Mouse (Mus musculus): ENCODE measurements around the gene Dhx9. TPM values are rescaled to one million over a fixed set of nuclear protein-coding genes. Genes with fewer than 3 reads are reported as not detected.

Gene Dhx9
- polyA plus RNA-seq, 1 experiment from 2014 or later, result 47.3 TPM

DNA sequence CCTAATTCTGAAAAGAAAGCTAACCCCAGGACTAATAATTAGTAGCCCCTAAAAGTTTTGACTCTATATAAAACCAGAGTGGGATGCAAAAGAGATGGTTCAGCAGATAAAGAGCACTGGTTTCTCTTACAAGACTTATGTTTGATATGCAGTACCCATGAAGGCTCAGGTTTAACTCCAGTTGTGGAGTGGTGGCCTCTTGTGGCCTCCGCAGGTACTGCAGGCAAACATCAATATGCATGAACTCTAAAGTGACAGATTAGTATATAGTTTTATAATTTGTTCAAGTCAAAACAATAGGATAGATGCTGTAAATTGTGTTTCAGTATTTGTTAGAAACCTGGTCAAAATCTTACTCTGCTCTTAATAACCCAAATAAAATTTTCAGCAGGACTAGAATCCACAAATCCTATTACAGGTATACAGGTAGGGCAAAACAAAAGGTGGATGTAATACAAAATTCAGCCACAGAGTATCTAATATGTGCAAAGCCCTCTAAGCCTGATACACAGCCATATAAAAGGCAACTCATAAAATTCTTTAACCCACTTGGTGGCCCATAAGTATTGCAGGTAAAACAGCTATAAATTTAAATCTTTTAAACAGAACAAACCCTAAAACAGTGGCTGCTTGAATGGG, 7.0 kb downstream of the Dhx9 start:
- WGBS, result 46% methylated on average over 1 of the region's 1 CpGs
- 0 out of 2 replicates have a peak, but pooled peaks have one; percentile 29 for ATAC-seq (ENCODE audit: low FRiP score)

DNA sequence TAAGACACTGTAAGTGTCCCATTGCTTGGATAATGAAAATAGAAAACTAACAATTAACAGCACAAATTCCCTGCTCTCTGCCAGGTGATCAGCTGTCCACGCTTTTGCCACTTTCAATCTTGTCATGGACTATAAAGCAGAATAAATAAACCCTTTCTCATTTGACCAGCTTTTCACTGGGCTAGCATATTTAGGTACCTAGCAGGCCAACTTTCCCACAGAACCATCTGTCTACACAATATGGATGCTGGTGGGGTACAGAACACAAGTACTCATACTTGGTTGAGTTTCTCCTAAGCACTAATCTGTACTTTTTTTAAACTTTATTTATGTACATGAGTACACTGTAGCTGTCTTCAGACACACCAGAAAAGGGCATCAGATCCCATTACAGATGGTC, 8.2 kb downstream of the Dhx9 start:
- Histone ChIP-seq H3K36me3 (peaks cover 62% of the 10 kb centered on the region), H3K9ac (no peak overlapping the region), H3K4me2 (replicated peaks) (no peak overlapping the region), H3K27ac (no peak overlapping the region), H3K4me3 (no peak overlapping the region), H3K4me1 (peaks cover 8% of the 10 kb centered on the region; the same call in 1 of the 2 replicates), H3K9me3 (replicated peaks) (no peaks in the 10 kb centered on the region), H3K27me3 (no peaks in the 10 kb centered on the region)
- 93% methylated on average over 1 of the region's 1 CpGs for WGBS
- no peak for ATAC-seq (ENCODE audit: low FRiP score)

More for the DNA sequence above, 7.0 kb downstream of the Dhx9 start:
- H3K9me3 ChIP-seq (replicated peaks), result no peaks in the 10 kb centered on the region
- H3K36me3 ChIP-seq, result peaks cover 52% of the 10 kb centered on the region
- H3K27ac ChIP-seq, result no peak overlapping the region
- no peak overlapping the region for H3K4me2 ChIP-seq (replicated peaks)
- H3K4me3 ChIP-seq, result no peak overlapping the region
- H3K9ac ChIP-seq, result no peak overlapping the region
- peaks cover 19% of the 10 kb centered on the region for H3K4me1 ChIP-seq
- no peaks in the 10 kb centered on the region for H3K27me3 ChIP-seq

DNA sequence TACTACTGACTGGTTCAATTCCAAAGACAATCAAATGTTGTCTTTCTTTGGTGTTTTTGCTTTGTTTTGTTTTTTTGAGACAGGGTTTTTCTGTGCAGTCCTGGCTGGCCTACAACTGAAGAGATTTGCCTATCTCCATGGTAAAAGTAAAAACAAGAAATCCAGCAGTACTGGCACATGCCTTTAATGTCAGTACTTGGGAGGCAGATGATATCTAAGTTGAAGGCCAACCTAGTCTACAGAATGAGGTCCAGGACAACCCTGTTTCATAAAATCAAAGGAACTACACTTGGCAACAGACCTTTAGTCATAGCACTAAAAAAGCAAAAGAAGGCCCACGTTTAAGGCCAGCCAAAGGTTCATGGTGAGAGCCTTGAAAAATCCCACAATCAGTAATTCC, 25.7 kb downstream of the Dhx9 start:
- Histone ChIP-seq H3K4me3 (no peak overlapping the region), H3K9me3 (replicated peaks) (no peaks in the 10 kb centered on the region), H3K36me3 (peaks cover 71% of the 10 kb centered on the region), H3K27ac (no peak overlapping the region), H3K27me3 (no peaks in the 10 kb centered on the region), H3K9ac (no peak overlapping the region), H3K4me2 (replicated peaks) (no peak overlapping the region), H3K4me1 (no peaks in the 10 kb centered on the region)
- ATAC-seq (ENCODE audit: low FRiP score), result no peak
- WGBS, result 92% methylated on average over 1 of the region's 1 CpGs

DNA sequence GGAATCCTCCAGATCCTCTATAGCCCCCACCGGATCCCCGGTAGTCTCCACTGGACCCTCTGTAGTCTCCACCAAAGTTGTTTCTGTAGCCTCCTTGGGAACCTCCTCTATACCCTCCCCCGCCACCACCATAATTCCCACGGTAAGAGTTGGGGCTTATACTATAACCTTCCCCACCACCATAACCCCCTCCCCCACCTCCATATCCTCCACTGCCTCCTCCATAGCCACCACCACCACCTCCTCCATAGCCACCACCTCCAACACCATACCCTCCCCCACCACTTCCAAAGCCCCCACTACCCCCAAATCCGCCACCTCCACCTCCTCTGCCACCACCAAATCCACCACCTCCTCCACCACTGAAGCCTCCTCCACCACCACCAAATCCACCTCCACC, 31.3 kb downstream of the Dhx9 start:
- no peaks in the 10 kb centered on the region for H3K27me3 ChIP-seq
- H3K4me1 ChIP-seq, result no peaks in the 10 kb centered on the region
- WGBS, result 84% methylated on average over 4 of the region's 5 CpGs
- no peak overlapping the region for H3K9ac ChIP-seq
- H3K36me3 ChIP-seq, result peaks cover 60% of the 10 kb centered on the region
- H3K4me2 ChIP-seq (replicated peaks), result no peak overlapping the region
- no peak overlapping the region for H3K4me3 ChIP-seq
- H3K27ac ChIP-seq, result no peak overlapping the region
- ATAC-seq (ENCODE audit: low FRiP score), result 0 out of 2 replicates have a peak, but pooled peaks have one; percentile 18
- H3K9me3 ChIP-seq (replicated peaks), result no peaks in the 10 kb centered on the region

DNA sequence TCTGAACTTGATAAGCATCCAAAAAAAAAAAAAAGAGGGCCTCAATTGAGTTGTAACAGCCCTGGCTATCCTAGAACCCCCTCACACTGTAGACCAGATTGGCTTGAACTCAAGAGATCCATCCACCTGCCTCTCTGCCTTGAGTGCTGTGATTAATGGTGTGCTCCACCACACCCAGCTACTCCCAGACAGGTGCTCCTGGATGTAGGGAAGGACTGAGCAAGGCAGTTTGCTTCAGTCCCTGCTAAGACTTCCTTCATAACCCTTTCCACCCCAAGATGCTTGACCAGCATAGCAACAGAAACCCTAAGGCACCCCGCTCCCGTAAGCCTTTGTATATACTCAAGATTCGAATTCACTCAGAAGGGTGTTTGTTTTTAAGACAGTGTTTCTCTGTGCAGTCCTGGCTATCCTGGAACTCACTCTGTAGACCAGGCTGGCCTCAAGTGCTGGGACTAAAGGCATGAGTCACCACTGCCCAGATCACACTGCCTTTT, 34.3 kb downstream of the Dhx9 start:
- ATAC-seq (ENCODE audit: low FRiP score), result no peak
- Histone ChIP-seq H3K27me3 (no peaks in the 10 kb centered on the region), H3K4me2 (replicated peaks) (no peak overlapping the region), H3K27ac (no peak overlapping the region), H3K4me1 (no peaks in the 10 kb centered on the region), H3K4me3 (no peak overlapping the region), H3K9ac (no peak overlapping the region), H3K36me3 (peaks cover 42% of the 10 kb centered on the region), H3K9me3 (replicated peaks) (no peaks in the 10 kb centered on the region)
- 85% methylated on average over 3 of the region's 3 CpGs for WGBS

DNA sequence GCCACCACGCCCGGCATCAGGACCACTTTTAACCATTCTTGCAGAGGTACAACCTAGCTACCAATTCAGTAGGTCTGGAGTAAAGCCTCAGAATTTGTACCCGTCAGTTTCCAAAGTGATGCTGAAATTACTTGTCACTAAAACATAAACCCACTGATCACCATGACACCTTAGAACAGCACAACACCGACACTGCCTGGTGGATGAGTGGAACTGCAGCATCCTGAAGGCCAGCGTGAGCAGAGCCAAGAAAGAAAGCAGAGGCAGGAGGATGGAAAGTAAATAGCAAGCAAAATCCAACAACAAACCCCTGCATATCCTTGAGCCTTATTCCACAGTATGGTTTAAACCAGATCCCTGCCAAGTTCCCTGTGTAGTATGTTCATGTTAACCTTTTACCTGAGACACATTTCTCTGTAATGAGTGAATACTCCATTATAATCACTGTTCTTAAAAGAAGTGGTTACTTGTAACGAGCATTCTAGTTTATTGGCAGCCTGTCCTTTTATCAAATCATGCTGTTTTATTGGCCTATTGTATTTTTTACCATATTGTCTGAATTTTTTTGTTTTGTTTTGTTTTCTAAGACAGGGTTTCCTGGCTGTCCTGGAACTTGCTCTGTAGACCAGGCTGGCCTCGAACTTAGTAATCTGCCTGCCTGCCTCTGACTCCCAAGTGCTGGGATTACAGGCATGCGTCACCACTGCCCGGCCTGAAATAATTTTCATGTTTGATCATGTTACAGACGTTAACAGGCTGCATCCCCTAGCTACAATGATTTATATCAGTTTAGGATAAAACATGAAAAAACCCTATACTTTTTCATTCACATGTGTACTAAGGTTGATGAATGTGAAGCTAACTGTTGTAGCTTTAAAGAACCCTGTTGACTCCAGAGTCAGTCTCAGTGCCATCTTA, 36.0 kb downstream of the Dhx9 start:
- no peak for ATAC-seq (ENCODE audit: low FRiP score)
- Histone ChIP-seq H3K36me3 (peaks cover 36% of the 10 kb centered on the region), H3K4me1 (no peaks in the 10 kb centered on the region), H3K4me3 (no peak overlapping the region), H3K9ac (no peak overlapping the region), H3K4me2 (replicated peaks) (no peak overlapping the region), H3K27me3 (no peaks in the 10 kb centered on the region), H3K27ac (no peak overlapping the region), H3K9me3 (replicated peaks) (no peaks in the 10 kb centered on the region)
- 79% methylated on average over 10 of the region's 10 CpGs for WGBS

DNA sequence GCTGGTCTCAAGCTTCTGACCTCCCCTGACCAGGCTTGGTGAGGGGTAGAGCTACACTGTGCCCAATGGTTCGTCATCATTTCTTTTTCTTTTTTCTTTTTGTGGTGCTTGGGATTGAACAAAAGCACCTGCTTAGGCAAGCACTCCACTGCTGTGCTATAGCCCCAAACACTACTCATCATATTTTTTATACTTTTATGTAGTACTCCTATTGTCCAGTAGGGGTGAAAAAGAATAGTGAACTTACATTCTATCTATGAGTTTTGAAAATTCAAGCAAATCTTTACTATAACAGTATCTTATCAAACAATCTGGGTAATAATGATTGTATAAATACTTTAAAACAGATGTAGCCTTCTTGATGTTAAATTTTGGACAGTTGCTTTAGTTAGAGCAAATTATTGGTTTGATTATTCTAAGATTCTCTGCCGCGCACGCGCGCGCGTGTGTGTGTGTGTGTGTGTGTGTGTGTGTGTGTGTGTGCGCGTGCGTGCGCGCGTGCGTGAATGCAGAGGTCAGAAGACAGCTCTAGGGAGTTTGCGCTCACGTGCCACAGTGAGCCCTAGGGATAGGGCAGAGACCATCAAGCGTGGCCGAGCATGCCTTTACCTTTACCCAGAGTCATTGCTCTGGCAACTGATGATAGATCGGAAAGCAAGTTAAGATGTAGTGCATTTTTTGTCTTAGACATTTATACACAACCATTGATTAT, 41.2 kb downstream of the Dhx9 start:
- WGBS, result 95% methylated on average over 20 of the region's 20 CpGs
- H3K27me3 ChIP-seq, result no peaks in the 10 kb centered on the region
- H3K27ac ChIP-seq, result no peak overlapping the region
- H3K9ac ChIP-seq, result no peak overlapping the region
- ATAC-seq (ENCODE audit: low FRiP score), result no peak
- no peak overlapping the region for H3K4me2 ChIP-seq (replicated peaks)
- no peak overlapping the region for H3K4me3 ChIP-seq
- H3K4me1 ChIP-seq, result no peaks in the 10 kb centered on the region
- H3K9me3 ChIP-seq (replicated peaks), result no peaks in the 10 kb centered on the region
- H3K36me3 ChIP-seq, result 0 out of 2 replicates have a peak, but pooled peaks cover 15% of the 10 kb centered on the region

DNA sequence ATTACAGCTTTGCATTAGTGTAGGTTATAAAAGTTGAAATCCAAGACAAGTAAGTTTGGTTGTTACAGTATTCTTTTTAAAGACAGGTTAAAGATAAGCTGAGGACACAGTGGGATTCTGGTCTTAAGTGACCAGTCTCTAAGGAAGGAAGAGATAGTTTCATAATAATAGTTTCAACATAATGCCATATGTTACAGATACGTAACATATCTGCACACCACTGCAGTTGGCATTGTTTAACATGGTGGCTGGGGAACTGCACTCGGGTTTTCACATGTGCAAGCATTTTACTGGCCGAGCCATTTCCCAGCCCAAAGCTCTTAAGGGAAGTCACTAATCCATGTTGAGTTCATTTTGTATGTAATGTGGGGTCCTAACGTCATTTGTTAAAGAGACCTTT, 43.8 kb downstream of the Dhx9 start:
- WGBS, result 85% methylated on average over 4 of the region's 4 CpGs
- Histone ChIP-seq H3K27ac (no peak overlapping the region), H3K4me3 (no peak overlapping the region), H3K27me3 (no peaks in the 10 kb centered on the region), H3K9me3 (replicated peaks) (no peaks in the 10 kb centered on the region), H3K4me1 (no peaks in the 10 kb centered on the region), H3K4me2 (replicated peaks) (no peak overlapping the region), H3K9ac (no peak overlapping the region), H3K36me3 (0 out of 2 replicates have a peak, but pooled peaks cover 6% of the 10 kb centered on the region)
- ATAC-seq (ENCODE audit: low FRiP score), result no peak

DNA sequence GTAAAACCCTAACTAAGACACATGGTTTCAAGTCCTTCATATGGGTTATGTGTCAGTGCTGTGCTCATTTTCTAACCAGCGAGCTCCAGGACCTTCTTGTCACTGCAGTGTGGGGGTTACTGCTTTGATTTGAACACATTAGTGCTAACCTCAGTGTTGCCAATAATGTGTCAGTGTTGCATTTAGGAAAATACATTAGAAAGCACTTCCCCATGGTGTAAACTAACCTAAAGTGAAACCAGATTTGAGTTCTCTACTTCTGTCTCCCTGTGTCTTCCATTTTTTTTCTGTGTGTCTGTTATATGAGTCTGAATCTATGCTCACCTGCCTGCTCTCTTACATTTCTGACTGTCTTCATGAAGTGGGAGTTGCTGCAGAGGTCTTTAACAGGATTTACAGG, 44.4 kb downstream of the Dhx9 start:
- ATAC-seq (ENCODE audit: low FRiP score), result no peak
- Histone ChIP-seq H3K27me3 (no peaks in the 10 kb centered on the region), H3K9ac (no peak overlapping the region), H3K4me3 (no peak overlapping the region), H3K4me1 (no peaks in the 10 kb centered on the region), H3K36me3 (0 out of 2 replicates have a peak, but pooled peaks cover 6% of the 10 kb centered on the region), H3K4me2 (replicated peaks) (no peak overlapping the region), H3K27ac (no peak overlapping the region), H3K9me3 (replicated peaks) (no peaks in the 10 kb centered on the region)
- 83% methylated on average over 1 of the region's 1 CpGs for WGBS

DNA sequence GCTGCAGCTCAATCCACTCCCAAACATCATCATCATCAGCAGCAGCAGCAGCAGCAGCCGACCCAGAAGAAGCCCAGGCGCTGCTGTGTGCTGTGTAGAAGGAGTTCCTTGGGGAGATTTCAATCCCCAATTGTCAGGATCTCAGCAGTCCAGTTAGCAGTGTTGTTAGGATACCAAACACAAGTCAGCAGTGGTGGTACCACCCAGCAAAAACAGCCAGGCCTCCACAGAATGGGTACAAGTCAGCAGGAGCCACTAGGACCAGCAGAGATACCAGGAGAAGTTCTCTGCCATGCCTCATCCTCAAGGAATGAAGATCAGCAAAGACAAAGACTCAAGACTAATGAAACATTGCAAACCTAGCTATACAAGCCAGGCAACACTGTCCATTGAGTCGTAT, 45.8 kb downstream of the Dhx9 start:
- H3K36me3 ChIP-seq, result 0 out of 2 replicates have a peak, but pooled peaks cover 4% of the 10 kb centered on the region
- H3K4me1 ChIP-seq, result no peaks in the 10 kb centered on the region
- no peak overlapping the region for H3K27ac ChIP-seq
- no peaks in the 10 kb centered on the region for H3K9me3 ChIP-seq (replicated peaks)
- no peaks in the 10 kb centered on the region for H3K27me3 ChIP-seq
- WGBS, result 79% methylated on average over 3 of the region's 3 CpGs
- no peak for ATAC-seq (ENCODE audit: low FRiP score)
- H3K9ac ChIP-seq, result no peak overlapping the region
- no peak overlapping the region for H3K4me3 ChIP-seq
- H3K4me2 ChIP-seq (replicated peaks), result no peak overlapping the region

DNA sequence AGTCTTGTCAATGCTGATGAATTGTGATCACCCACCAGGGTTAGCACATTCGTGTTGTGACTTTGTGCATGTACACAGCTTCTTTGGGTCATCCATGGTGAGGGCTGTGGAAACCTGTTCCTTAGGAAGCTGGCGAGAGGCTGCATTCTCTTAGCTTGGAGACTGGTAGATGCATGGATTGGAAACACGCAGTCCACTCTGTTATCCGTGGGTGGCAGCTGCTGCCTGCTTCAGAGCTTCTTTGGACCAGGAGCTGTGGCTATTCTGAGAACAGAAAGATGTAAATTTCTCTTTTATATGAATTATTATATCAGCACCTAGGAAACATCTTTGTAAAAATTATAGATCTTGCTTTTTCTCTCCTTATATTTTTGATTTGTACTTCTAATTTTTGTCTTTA, 46.7 kb downstream of the Dhx9 start:
- H3K9ac ChIP-seq, result no peak overlapping the region
- no peak overlapping the region for H3K4me2 ChIP-seq (replicated peaks)
- H3K27me3 ChIP-seq, result no peaks in the 10 kb centered on the region
- no peak for ATAC-seq (ENCODE audit: low FRiP score)
- H3K36me3 ChIP-seq, result no peaks in the 10 kb centered on the region
- WGBS, result 83% methylated on average over 4 of the region's 4 CpGs
- H3K4me1 ChIP-seq, result no peaks in the 10 kb centered on the region
- no peaks in the 10 kb centered on the region for H3K9me3 ChIP-seq (replicated peaks)
- H3K4me3 ChIP-seq, result no peak overlapping the region
- H3K27ac ChIP-seq, result no peak overlapping the region

DNA sequence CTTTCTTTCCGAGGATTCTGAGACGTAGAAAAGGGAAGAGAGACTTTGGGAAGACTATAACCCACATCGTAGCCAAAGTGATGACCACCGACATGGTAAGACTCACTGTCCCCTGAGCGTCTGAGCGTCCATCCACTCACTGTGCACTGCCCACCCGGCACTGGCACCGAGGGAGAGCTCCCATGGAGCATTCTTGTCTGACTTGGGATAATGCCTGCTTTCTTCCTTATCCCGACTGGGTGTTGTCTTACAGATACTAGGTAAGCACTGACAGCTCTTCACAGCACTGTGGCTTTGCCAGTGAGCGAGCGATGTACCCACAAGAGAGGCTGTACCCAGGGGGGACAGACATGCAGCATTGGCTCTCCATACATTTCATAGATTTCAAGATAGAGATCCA, 49.9 kb downstream of the Dhx9 start:
- H3K4me1 ChIP-seq, result no peaks in the 10 kb centered on the region
- H3K27ac ChIP-seq, result no peak overlapping the region
- H3K9ac ChIP-seq, result no peak overlapping the region
- H3K36me3 ChIP-seq, result no peaks in the 10 kb centered on the region
- 87% methylated on average over 11 of the region's 11 CpGs for WGBS
- no peak overlapping the region for H3K4me3 ChIP-seq
- H3K4me2 ChIP-seq (replicated peaks), result no peak overlapping the region
- ATAC-seq (ENCODE audit: low FRiP score), result no peak
- H3K27me3 ChIP-seq, result no peaks in the 10 kb centered on the region
- H3K9me3 ChIP-seq (replicated peaks), result no peaks in the 10 kb centered on the region
